Mouse (Mus musculus) ES-Bruce4 (cell line): ENCODE data around the gene Trmt1. TPM values are rescaled to one million over a fixed set of nuclear protein-coding genes. Genes with fewer than 3 reads are reported as not detected.

Experiments
- H3K27ac ChIP-seq: 2 replicates; pipeline ENCODE4 v1.5.1; 2012; ENCODE audit warnings: low read length, inconsistent platforms; ENCODE audit not compliant: insufficient read depth
- H3K27me3 ChIP-seq: 2 replicates; pipeline ENCODE4 v1.6.1; 2012; ENCODE audit warnings: mild to moderate bottlenecking, low read length, inconsistent platforms; ENCODE audit not compliant: control insufficient read depth, poor library complexity, insufficient read depth, severe bottlenecking
- H3K36me3 ChIP-seq: 2 replicates; pipeline ENCODE4 v1.6.1; 2012; ENCODE audit warnings: inconsistent platforms, mild to moderate bottlenecking, low read length, moderate library complexity; ENCODE audit not compliant: control insufficient read depth, poor library complexity, insufficient read depth, severe bottlenecking
- H3K4me1 ChIP-seq: one replicate; pipeline ENCODE4 v1.8.1; 2011; ENCODE audit warnings: low read length; ENCODE audit not compliant: control insufficient read depth, insufficient read depth
- H3K4me3 ChIP-seq: 2 replicates; pipeline ENCODE4 v1.5.1; 2011; ENCODE audit warnings: low read depth, mild to moderate bottlenecking, low read length
- H3K9ac ChIP-seq: 2 replicates; pipeline ENCODE4 v1.6.1; 2012; ENCODE audit warnings: low read depth, mild to moderate bottlenecking, inconsistent platforms; ENCODE audit not compliant: poor library complexity, severe bottlenecking
- H3K9me3 ChIP-seq: replicated peaks from 2 replicates; pipeline ENCODE4 v1.6.1; 2012; ENCODE audit warnings: mild to moderate bottlenecking, low read length, inconsistent platforms; ENCODE audit not compliant: control insufficient read depth, poor library complexity, insufficient read depth, severe bottlenecking
- CTCF ChIP-seq: IDR thresholded peaks from one replicate; pipeline ENCODE4 v1.8.1; 2011; ENCODE audit warnings: low read depth, low read length
- EP300 ChIP-seq: IDR thresholded peaks from 2 replicates; pipeline ENCODE4 v1.6.1; 2011; ENCODE audit warnings: low read depth, low read length; ENCODE audit not compliant: insufficient read depth
- POLR2A ChIP-seq: IDR thresholded peaks from one replicate; pipeline ENCODE4 v1.8.1; 2011; ENCODE audit warnings: low read length; ENCODE audit not compliant: insufficient read depth
- polyA plus RNA-seq: library from polyadenylated mRNA; stranded (reverse); fragments of >200 nt; gene quantifications from 2 replicates; pipeline ENCODE4 v1.2.4, GENCODE M21; 2011; ENCODE audit warnings: low read depth; ENCODE audit not compliant: missing spikeins, insufficient read depth, insufficient read length

The Trmt1 gene
- polyA plus RNA-seq, 1 experiment: 77.6 TPM

DNA sequence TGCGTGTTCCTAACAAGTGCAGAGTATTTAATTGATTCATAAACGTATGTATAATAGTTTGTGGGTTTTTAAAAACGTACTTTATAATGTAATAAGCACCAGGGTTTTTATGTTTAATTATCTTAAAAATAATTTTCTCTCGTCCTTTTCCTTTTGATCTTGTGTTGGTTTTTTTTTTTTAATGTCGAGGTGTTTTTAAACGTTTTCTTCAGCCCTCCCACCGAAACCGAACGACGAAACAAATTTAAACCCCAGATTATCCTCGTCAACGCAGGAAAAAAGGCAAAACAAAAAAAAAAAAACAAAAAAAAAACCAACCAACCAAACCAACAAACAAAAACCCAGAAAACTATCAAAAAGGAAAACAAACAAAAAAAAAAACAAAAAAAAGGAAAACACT is 19.9 kb downstream of the Trmt1 start:
- Histone ChIP-seq H3K36me3 (no peaks in the 10 kb centered on the region), H3K9ac (no peak overlapping the region; the same call in 1 of the 2 replicates), H3K4me1 (no peaks in the 10 kb centered on the region), H3K27ac (no peak overlapping the region), H3K4me3 (no peak overlapping the region), H3K9me3 (no peaks in the 10 kb centered on the region), H3K27me3 (peaks cover 22% of the 10 kb centered on the region)
- no peak for TF ChIP-seq POLR2A
- TF ChIP-seq EP300: no peak

DNA sequence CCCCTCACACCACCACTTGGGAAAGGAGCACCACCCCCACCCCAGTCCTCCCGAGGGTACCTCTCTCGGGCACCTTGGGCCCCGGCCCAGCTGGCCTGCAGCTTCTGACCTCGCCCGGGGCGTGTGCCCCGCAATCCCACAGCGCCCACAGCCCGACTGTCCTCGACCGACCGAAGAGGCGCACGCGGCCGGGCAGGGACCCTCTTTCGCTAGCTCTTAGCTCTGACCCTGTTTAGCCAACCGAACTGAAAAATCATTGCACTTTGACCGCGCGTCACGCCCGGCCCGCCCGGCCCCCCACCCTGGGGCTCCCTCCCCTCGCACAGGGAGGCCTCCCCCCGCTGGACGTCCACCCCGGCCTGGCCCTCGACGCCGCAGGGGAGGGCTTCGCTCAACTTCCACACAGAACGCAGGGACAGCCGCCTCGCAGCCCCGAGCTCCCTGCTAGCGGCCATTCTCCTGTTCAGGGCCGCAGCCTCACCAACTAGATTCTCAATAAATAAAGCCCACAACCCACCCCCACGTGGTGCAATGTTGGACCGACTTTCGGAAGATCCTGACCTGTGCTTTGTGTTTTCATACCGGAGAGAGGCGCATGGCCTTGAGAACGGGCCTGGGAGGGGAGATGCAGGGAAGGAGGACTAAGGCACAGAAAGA is 20.6 kb downstream of the Trmt1 start:
- no peak overlapping the region for H3K27ac ChIP-seq
- peaks cover 22% of the 10 kb centered on the region for H3K27me3 ChIP-seq
- peak overlapping the region; percentile 53 for H3K9ac ChIP-seq
- no peaks in the 10 kb centered on the region for H3K4me1 ChIP-seq
- peak overlapping the region; percentile 40 for H3K4me3 ChIP-seq
- H3K36me3 ChIP-seq: no peaks in the 10 kb centered on the region
- TF ChIP-seq CTCF (no peak), EP300 (no peak), POLR2A (no peak)
- H3K9me3 ChIP-seq: no peaks in the 10 kb centered on the region

DNA sequence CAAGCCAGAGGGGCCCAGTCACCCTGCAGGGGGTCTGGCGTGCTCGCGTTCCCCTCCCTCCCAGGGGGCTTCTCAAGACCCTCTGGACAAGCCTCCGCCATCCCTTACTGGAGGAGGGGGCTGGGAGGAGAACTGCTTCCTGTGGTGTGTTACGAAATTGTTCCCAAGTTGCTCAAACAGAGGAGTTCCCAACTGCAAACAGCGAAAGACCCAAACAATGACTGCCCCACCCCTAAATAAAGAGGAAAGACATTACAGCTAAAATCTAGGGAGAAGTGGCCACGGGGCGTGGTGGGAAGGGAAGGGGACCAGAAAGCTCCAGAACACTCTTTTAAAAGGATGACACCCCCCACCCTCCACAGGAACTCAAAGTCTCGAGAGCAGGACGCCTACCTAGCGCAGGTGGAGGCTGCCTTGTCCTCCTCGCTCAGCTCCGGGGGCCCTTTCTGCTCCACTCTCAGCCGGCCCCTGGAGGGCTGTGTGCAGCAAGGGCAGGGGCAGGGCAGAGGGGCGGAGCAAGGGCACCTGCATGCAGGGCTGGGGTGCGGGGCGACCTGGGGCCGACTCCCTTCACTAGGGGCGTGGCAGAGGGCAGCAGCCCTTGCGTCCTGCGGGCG is 21.3 kb downstream of the Trmt1 start:
- no peak for TF ChIP-seq EP300
- TF ChIP-seq POLR2A: no peak
- TF ChIP-seq CTCF: no peak
- H3K9ac ChIP-seq: peak overlapping the region; percentile 53; the same call in 1 of the 2 replicates
- H3K27me3 ChIP-seq: peaks cover 22% of the 10 kb centered on the region
- no peaks in the 10 kb centered on the region for H3K36me3 ChIP-seq
- no peaks in the 10 kb centered on the region for H3K4me1 ChIP-seq
- no peaks in the 10 kb centered on the region for H3K9me3 ChIP-seq
- H3K4me3 ChIP-seq: peak overlapping the region; percentile 40
- no peak overlapping the region for H3K27ac ChIP-seq

DNA sequence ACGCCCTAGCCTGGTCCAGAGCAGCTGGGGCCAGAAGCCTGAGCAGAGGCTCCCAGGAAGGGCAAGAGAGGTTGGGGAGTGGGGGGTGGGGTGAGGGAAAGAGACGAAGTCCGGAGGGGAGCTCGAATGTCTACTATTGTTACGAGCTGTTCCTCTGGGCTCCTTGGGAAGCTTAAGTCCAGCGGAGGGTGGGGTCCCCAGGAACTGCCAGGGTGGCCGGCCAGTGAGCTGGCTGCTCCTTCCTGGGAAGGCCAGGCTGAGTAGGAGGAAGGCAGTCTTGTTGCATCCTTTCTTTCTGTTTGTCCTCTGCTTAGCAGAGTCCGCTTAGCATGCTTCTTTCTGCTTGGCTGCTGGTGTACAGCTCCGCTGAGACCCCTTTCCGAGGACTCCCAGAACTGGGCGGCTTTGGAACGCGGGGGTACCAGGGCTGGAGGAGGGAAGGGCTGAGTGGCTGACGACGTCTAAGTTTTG is 22.0 kb downstream of the Trmt1 start:
- Histone ChIP-seq H3K9me3 (no peaks in the 10 kb centered on the region), H3K27me3 (peaks cover 22% of the 10 kb centered on the region), H3K9ac (0 out of 2 replicates have a peak overlapping the region, but pooled peaks have one; percentile 8), H3K4me3 (no peak overlapping the region), H3K36me3 (no peaks in the 10 kb centered on the region), H3K4me1 (no peaks in the 10 kb centered on the region), H3K27ac (no peak overlapping the region)
- TF ChIP-seq EP300: no peak
- TF ChIP-seq POLR2A: no peak
- no peak for TF ChIP-seq CTCF

DNA sequence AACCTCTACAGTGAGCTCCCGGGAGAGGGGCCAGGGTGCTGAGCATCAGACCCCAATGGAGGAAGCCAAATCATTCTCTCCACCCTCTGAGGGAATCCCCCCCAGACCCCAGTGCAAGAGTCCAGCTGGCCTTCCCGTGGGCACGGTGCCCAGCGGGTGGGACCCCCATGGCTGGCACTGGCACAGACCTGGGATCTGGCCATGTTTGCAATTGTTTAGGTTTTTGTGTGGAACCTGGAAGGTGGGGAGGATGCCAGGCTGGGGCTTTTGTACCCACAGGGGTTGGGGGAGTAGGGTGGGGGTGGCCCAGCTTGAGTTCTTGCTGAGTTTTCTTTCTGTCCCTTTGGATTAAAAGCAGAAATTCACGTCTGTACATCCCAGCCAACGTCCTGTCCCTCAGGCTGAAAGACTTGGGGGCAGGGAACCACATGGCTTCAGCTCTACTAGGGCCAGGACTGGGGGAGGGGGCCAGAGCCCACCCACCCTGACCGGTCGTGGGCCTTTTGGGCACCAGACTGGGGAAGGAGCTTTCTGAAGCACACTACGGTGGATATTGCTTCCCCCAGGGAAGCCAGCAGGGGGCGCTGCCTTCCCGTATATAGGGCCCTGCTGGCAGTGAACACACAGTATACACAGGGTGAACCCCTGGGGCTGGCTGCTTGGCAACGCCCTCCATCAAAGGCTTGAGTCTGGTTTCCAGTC is 22.8 kb downstream of the Trmt1 start:
- H3K4me3 ChIP-seq: no peak overlapping the region
- no peaks in the 10 kb centered on the region for H3K9me3 ChIP-seq
- H3K4me1 ChIP-seq: no peaks in the 10 kb centered on the region
- H3K27me3 ChIP-seq: peaks cover 22% of the 10 kb centered on the region
- H3K27ac ChIP-seq: no peak overlapping the region
- no peaks in the 10 kb centered on the region for H3K36me3 ChIP-seq
- no peak overlapping the region for H3K9ac ChIP-seq
- peak; percentile 91 for TF ChIP-seq CTCF
- TF ChIP-seq EP300: 0 out of 2 replicates have a peak, but pooled peaks have one; percentile 18
- TF ChIP-seq POLR2A: no peak

DNA sequence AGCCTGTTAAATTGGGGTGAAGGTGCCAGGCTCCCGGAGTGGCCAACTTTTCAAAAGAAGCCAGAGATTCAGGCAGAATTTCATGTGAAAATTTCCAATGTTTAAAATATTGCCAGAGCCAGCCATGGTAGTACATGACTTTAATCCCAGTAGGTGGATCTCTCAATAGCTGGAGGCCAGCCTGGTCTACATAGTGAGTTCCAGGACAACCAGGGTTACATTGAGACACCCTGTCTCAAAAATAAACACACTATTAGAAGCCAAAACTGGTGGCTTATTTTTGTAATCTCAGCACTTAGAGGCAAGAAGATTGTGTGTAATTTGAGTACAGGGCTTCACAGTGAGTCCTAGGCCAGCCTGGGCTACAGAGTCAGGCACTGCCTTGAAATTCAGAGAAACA is 23.8 kb downstream of the Trmt1 start:
- Histone ChIP-seq H3K27me3 (peaks cover 21% of the 10 kb centered on the region), H3K9ac (no peak overlapping the region), H3K27ac (no peak overlapping the region), H3K36me3 (no peaks in the 10 kb centered on the region), H3K4me3 (no peak overlapping the region), H3K9me3 (no peaks in the 10 kb centered on the region), H3K4me1 (no peaks in the 10 kb centered on the region)
- TF ChIP-seq EP300: no peak
- no peak for TF ChIP-seq CTCF
- no peak for TF ChIP-seq POLR2A
